Mouse (Mus musculus) E14TG2a.4 (cell line): ENCODE results near the gene Hyal3.
A peak's percentile ranks its signal among the peaks of the same experiment; 100 is the strongest.

Experiments
- H3K27me3 ChIP-seq: 2 replicates; pipeline ENCODE4 v1.6.1; 2014; ENCODE audit warnings: low read length, control low read depth; ENCODE audit not compliant: insufficient read depth
- H3K36me3 ChIP-seq: 2 replicates; pipeline ENCODE4 v1.6.1; 2014; ENCODE audit warnings: low read length, control low read depth; ENCODE audit not compliant: insufficient read depth
- H3K4me1 ChIP-seq: replicated peaks from 2 replicates; pipeline ENCODE4 v1.6.1; 2014; ENCODE audit warnings: low read depth, low read length, control low read depth
- H3K4me3 ChIP-seq: replicated peaks from 2 replicates; pipeline ENCODE4 v1.5.1; 2014; ENCODE audit warnings: mild to moderate bottlenecking, low read length
- H3K9me3 ChIP-seq: 2 replicates; pipeline ENCODE4 v1.6.1; 2014; ENCODE audit warnings: low read length, control low read depth
- CTCF ChIP-seq: conservative IDR thresholded peaks from 2 replicates; pipeline ENCODE4 v1.5.1; 2014; ENCODE audit warnings: low read length
- NANOG ChIP-seq: IDR thresholded peaks from 2 replicates; pipeline ENCODE4 v1.6.1; 2014; ENCODE audit warnings: borderline replicate concordance, low read length, mixed read lengths
- POU5F1 ChIP-seq: IDR thresholded peaks from 2 replicates; pipeline ENCODE4 v1.6.1; 2014; ENCODE audit warnings: low read length, borderline replicate concordance

Gene Hyal3

DNA sequence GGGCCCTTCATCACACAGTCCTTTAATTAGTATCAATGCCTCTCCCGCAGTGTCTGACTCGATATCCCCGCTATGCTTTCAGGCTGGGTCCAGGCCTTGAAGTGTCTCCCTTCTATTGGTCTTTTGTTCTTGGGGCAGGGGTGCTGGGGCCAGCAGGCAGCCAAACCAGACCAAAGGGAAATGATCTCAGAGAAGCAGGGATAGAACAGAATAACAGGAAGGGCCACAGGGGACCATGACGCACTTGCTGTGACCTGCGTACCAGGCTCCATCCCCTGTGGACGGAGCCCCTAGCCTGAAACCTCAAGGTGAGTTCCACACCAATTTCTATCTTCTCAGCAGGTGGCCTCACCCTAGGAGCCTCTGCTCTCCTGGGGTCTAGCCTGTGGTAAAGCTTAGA lies 37.5 kb downstream of the Hyal3 start:
- peaks cover 60% of the 10 kb centered on the region for H3K4me1 ChIP-seq
- no peak overlapping the region for H3K4me3 ChIP-seq
- H3K9me3 ChIP-seq = no peaks in the 10 kb centered on the region
- no peaks in the 10 kb centered on the region for H3K27me3 ChIP-seq
- peaks cover 73% of the 10 kb centered on the region for H3K36me3 ChIP-seq
- no peak for TF ChIP-seq CTCF
- TF ChIP-seq NANOG = no peak
- no peak for TF ChIP-seq POU5F1

GRCm38 (mm10) chr9:107618778-107619545 lies 38.3 kb downstream of the Hyal3 start:
- H3K9me3 ChIP-seq = no peaks in the 10 kb centered on the region
- peaks cover 76% of the 10 kb centered on the region for H3K36me3 ChIP-seq
- TF ChIP-seq NANOG (no peak), CTCF (no peak), POU5F1 (no peak)
- no peak overlapping the region for H3K4me3 ChIP-seq
- no peaks in the 10 kb centered on the region for H3K27me3 ChIP-seq
- peaks cover 60% of the 10 kb centered on the region for H3K4me1 ChIP-seq

GRCm38 (mm10) chr9:107619546-107619879 lies 38.9 kb downstream of the Hyal3 start:
- TF ChIP-seq POU5F1 = no peak
- no peak for TF ChIP-seq CTCF
- no peak for TF ChIP-seq NANOG
- Histone ChIP-seq H3K4me1 (peaks cover 60% of the 10 kb centered on the region), H3K36me3 (peaks cover 74% of the 10 kb centered on the region), H3K27me3 (no peaks in the 10 kb centered on the region), H3K9me3 (no peaks in the 10 kb centered on the region), H3K4me3 (no peak overlapping the region)

GRCm38 (mm10) chr9:107620954-107621353 lies 40.3 kb downstream of the Hyal3 start:
- H3K27me3 ChIP-seq = no peaks in the 10 kb centered on the region
- peaks cover 63% of the 10 kb centered on the region for H3K4me1 ChIP-seq
- H3K4me3 ChIP-seq = no peak overlapping the region
- H3K9me3 ChIP-seq = no peaks in the 10 kb centered on the region
- TF ChIP-seq POU5F1 = no peak
- no peak for TF ChIP-seq NANOG
- no peak for TF ChIP-seq CTCF
- peaks cover 59% of the 10 kb centered on the region for H3K36me3 ChIP-seq

- Histone ChIP-seq H3K4me1 (peaks cover 77% of the 10 kb centered on the region), H3K36me3 (peaks cover 30% of the 10 kb centered on the region), H3K9me3 (no peaks in the 10 kb centered on the region), H3K4me3 (peak overlapping the region; percentile 62), H3K27me3 (no peaks in the 10 kb centered on the region)
- no peak for TF ChIP-seq CTCF
- TF ChIP-seq NANOG = no peak
- TF ChIP-seq POU5F1 = no peak
These were observed 43.9 kb downstream of the Hyal3 start for GRCm38 (mm10) chr9:107624539-107624938.

GRCm38 (mm10) chr9:107624951-107625350 lies 44.3 kb downstream of the Hyal3 start:
- TF ChIP-seq NANOG (no peak), POU5F1 (no peak), CTCF (no peak)
- Histone ChIP-seq H3K27me3 (no peaks in the 10 kb centered on the region), H3K4me3 (peak overlapping the region; percentile 62), H3K4me1 (peaks cover 77% of the 10 kb centered on the region), H3K36me3 (peaks cover 26% of the 10 kb centered on the region), H3K9me3 (no peaks in the 10 kb centered on the region)

DNA sequence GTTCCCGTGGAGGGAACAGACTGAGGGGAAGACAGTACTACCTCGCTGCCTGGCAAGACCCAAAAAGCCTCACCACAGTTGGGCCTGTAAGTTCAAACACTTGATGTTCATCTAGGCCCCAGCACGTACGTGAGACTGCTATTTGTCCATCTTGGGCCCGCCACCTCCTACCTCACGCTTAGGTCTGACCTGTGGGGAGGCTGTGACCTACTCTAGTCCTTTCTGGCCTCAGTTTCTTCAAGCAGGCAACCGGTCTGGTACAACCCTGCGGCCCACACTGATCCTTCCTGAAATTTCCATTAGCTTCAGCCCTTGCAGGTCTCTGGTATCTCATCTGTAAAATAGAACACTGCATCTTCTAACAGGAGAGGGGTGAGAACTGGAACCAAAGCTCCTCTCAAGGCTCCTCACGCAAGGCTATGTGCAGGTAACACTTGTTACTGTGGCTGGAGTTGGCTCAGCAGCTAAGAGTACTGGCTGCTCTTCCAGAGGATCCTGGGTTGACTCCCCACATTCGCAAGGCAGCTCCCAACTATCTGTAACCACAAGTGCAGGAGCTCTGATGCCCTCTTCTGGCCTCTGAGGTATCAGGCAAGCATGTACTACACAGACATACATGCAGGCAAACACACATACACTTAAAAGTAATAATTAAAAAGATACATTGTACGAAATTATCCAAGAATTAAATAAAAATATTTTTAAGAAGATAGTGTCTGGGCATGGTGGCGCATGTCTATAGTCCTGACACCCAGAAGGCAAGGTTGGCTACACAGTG lies 44.9 kb downstream of the Hyal3 start:
- Histone ChIP-seq H3K4me1 (peaks cover 82% of the 10 kb centered on the region), H3K27me3 (no peaks in the 10 kb centered on the region), H3K4me3 (peak overlapping the region; percentile 62), H3K36me3 (peaks cover 20% of the 10 kb centered on the region), H3K9me3 (no peaks in the 10 kb centered on the region)
- TF ChIP-seq NANOG = no peak
- no peak for TF ChIP-seq POU5F1
- no peak for TF ChIP-seq CTCF

DNA sequence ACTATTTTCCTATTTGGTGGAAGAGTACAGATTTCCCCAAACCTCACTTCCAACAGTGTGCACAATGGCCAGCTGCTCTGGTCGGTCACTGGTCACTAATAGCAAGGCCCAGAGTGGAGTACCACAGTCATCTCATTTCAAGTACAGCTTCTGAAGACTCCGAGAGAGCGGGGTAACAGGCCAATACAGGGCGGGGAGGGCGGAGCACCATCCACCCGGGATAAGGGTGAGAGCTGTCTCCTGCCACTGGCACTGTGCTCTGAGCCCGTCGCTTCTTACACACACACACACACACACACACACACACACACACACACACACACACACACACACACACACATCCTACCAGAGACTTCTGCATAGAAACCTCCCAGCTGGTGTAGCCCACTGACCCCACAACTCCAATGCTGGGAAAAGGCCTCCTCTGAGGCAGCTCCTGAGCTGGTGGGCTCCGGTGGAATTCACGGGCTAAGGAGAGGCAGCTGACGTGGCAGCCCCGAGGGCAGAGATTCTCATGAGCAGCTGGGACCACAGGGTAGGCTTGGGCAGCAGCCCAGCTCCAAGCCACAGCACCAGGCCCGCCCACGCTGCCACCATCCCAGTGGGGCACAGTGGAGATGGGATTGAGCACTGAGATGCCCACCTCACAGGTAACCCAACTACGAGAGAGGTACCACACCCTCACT lies 45.7 kb downstream of the Hyal3 start:
- Histone ChIP-seq H3K27me3 (peaks cover under 1% of the 10 kb centered on the region; the same call in 1 of the 2 replicates), H3K36me3 (peaks cover 20% of the 10 kb centered on the region), H3K4me3 (peak overlapping the region; percentile 62), H3K4me1 (peaks cover 85% of the 10 kb centered on the region), H3K9me3 (no peaks in the 10 kb centered on the region)
- no peak for TF ChIP-seq CTCF
- no peak for TF ChIP-seq NANOG
- TF ChIP-seq POU5F1 = no peak
